Mouse (Mus musculus) embryonic facial prominence, embryonic 10.5 days (tissue): Measurements from ENCODE around the gene Cacna1d. TPM values are rescaled to one million over a fixed set of nuclear protein-coding genes. Genes with fewer than 3 reads are reported as not detected.

Experiments
- DNase-seq: peaks from one replicate; pipeline ENCODE4 v3.0.0-alpha.2; 2017; ENCODE audit warnings: low spot score
- H3K27ac ChIP-seq: fragments of 300-500 bp; sonication (generic); replicated peaks from 2 replicates; pipeline ENCODE4 v1.5.1; 2016; ENCODE audit warnings: mild to moderate bottlenecking
- H3K27me3 ChIP-seq: fragments of 300-500 bp; sonication (generic); replicated peaks from 2 replicates; pipeline ENCODE4 v1.6.1; 2016; ENCODE audit warnings: low read depth, mild to moderate bottlenecking; ENCODE audit not compliant: poor library complexity, severe bottlenecking
- H3K36me3 ChIP-seq: fragments of 300-500 bp; sonication (generic); replicated peaks from 2 replicates; pipeline ENCODE4 v1.6.1; 2016; ENCODE audit warnings: mild to moderate bottlenecking, moderate library complexity
- H3K4me1 ChIP-seq: fragments of 300-500 bp; sonication (generic); 2 replicates; pipeline ENCODE4 v1.6.1; 2016
- H3K4me3 ChIP-seq: fragments of 300-500 bp; sonication (generic); 2 replicates; pipeline ENCODE4 v1.5.1; 2016; ENCODE audit warnings: mild to moderate bottlenecking, moderate library complexity
- H3K9me3 ChIP-seq: fragments of 300-500 bp; sonication (generic); 2 replicates; pipeline ENCODE4 v1.6.1; 2016; ENCODE audit warnings: mild to moderate bottlenecking
- WGBS: fragments of 180-500 bp; shearing (Covaris S2); methylation state at CpG from one replicate; pipeline ENCODE4 v1.1.7; 2016; 5-methylcytosine and 5-hydroxymethylcytosine counted together
- polyA plus RNA-seq: library from polyadenylated mRNA; unstranded; fragments of >200 nt; fragmentation: Nextera tagmentation; extraction: Ambion mirVana; gene quantifications from 2 replicates; pipeline ENCODE4 v1.2.1, GENCODE M21; 2016

Cacna1d gene
- polyA plus RNA-seq, 1 experiment from 2014 or later, result 2.1 TPM

DNA sequence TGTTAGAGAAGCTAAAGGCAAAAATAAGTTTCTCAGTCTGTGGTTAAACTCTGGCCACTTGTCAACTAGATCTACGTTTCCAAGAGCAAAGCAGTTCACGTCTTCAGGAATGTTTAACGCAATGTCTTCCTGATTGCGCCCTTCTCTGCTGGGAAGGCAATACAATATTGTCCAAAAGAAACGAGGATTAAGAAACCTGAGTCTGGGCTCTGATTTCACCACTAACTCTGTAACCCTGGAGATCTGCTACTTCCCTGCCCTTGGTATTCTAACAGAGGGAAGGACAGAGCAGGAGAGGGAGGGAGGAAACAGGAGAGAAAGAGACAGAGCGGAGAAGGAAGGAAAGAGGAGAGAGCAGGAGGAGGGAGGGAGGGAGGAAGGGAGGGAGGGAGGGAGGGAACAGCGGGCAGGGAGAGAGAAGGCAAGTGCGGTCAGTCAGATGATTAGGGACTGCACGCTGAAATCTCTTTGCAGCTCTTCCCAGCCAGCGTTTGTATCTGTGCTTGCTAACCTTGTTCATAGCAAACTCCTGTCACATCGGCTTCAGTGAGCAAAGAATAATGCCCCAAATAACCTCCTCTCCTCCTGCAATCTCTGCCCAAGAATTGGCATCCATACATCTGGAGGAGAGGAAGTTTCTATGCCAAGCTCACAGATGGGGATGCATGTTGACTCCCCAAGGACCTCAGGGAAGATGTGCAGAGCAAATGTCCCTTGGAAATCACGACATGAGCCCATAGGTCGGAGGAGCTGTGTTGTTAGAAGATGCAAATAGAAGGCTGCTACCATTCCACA lies 35.3 kb downstream of the Cacna1d start:
- Histone ChIP-seq H3K4me1 (peaks cover 23% of the 10 kb centered on the region), H3K27ac (no peak overlapping the region), H3K4me3 (peak overlapping the region; percentile 19; the same call in 1 of the 2 replicates), H3K27me3 (peaks cover 43% of the 10 kb centered on the region), H3K9me3 (no peaks in the 10 kb centered on the region), H3K36me3 (no peaks in the 10 kb centered on the region)
- DNase-seq, result no peak
- WGBS, result 23% methylated on average over 13 of the region's 13 CpGs

GRCm38 (mm10) chr14:30439915-30440314 lies 51.3 kb downstream of the Cacna1d start:
- Histone ChIP-seq H3K4me3 (no peak overlapping the region), H3K36me3 (no peaks in the 10 kb centered on the region), H3K9me3 (0 out of 2 replicates have a peak, but pooled peaks cover 4% of the 10 kb centered on the region), H3K27me3 (no peaks in the 10 kb centered on the region), H3K4me1 (no peaks in the 10 kb centered on the region), H3K27ac (no peak overlapping the region)
- 85% methylated on average over 3 of the region's 3 CpGs for WGBS
- DNase-seq, result no peak

- no peak for DNase-seq
- H3K4me3 ChIP-seq, result no peak overlapping the region
- WGBS, result 89% methylated on average over 5 of the region's 5 CpGs
- H3K36me3 ChIP-seq, result no peaks in the 10 kb centered on the region
- no peaks in the 10 kb centered on the region for H3K27me3 ChIP-seq
- peaks cover 3% of the 10 kb centered on the region; the same call in 1 of the 2 replicates for H3K4me1 ChIP-seq
- H3K27ac ChIP-seq, result no peak overlapping the region
- 0 out of 2 replicates have a peak, but pooled peaks cover 4% of the 10 kb centered on the region for H3K9me3 ChIP-seq
Observed at GRCm38 (mm10) chr14:30435316-30435715, 55.9 kb downstream of the Cacna1d start.

DNA sequence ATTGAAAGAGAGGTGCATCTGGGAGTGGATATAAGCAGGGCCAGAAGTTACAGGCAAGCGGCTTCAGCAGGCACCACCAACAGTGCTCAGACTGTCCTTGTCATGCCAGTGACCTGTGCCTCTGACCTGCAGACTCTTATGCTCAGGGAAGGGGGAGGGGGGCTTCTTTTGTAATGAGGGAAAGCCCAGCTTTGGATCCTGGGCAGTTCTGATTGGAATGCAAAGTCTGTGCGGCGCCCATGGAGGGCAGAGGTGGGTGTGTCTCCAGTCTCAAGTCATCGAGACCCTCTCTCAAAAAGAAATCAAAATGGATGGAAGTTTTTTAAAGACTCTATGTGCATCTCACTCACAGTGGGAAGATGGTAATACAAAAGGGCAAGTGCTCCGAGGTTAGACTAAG lies 60.8 kb downstream of the Cacna1d start:
- Histone ChIP-seq H3K4me3 (no peak overlapping the region), H3K4me1 (peaks cover 20% of the 10 kb centered on the region), H3K27ac (no peak overlapping the region), H3K9me3 (no peaks in the 10 kb centered on the region), H3K36me3 (no peaks in the 10 kb centered on the region), H3K27me3 (no peaks in the 10 kb centered on the region)
- WGBS, result 68% methylated on average over 5 of the region's 5 CpGs
- no peak for DNase-seq

- WGBS, result 92% methylated on average over 9 of the region's 9 CpGs
Observed at GRCm38 (mm10) chr14:30430026-30430425, 61.2 kb downstream of the Cacna1d start.

DNA sequence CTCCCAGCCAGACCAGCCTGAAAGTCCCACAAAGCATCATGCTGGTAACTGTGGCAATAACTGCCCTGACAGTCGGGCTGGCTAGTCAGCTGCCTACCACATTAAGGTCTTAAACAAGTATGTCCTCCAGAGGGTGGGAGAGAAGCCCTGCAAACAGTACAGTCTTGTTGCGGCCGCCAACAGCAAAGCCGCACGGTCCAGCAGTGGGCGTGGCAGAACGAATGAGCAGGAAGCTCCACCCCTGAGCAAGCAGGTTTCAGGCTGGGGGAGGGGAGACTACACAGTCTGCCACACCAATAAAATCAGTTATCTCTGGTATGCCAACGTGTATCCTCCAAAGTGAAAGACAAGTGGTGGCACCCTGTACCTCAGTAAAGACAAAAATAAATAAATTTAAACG lies 61.6 kb downstream of the Cacna1d start:
- WGBS, result 68% methylated on average over 9 of the region's 9 CpGs
- Histone ChIP-seq H3K27me3 (no peaks in the 10 kb centered on the region), H3K9me3 (no peaks in the 10 kb centered on the region), H3K36me3 (no peaks in the 10 kb centered on the region), H3K27ac (no peak overlapping the region), H3K4me1 (peaks cover 20% of the 10 kb centered on the region), H3K4me3 (no peak overlapping the region)
- no peak for DNase-seq

More at GRCm38 (mm10) chr14:30430026-30430425, 61.2 kb downstream of the Cacna1d start:
- Histone ChIP-seq H3K27me3 (no peaks in the 10 kb centered on the region), H3K4me1 (peaks cover 20% of the 10 kb centered on the region), H3K4me3 (no peak overlapping the region), H3K9me3 (no peaks in the 10 kb centered on the region), H3K36me3 (no peaks in the 10 kb centered on the region), H3K27ac (no peak overlapping the region)
- no peak for DNase-seq

DNA sequence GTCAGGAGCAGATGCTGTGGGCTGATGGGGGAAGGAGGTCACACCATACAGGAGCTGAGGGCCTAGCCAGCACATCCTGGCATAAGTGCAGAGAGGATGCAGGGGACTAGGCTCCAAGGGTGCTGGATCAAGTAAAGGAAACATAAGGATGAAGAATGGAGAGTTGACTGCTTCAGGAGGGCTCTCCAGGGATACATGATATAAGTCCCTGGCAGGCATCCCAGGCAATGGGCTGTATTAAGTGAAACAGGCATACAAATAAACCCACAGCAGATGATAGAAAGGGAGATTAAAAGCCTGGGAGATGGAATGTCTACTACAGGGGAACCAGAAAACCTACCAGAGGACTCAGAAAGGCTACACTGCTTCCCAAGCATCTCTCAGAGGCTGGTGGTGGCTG lies 62.5 kb downstream of the Cacna1d start:
- no peaks in the 10 kb centered on the region for H3K27me3 ChIP-seq
- H3K36me3 ChIP-seq, result no peaks in the 10 kb centered on the region
- DNase-seq, result no peak
- H3K27ac ChIP-seq, result no peak overlapping the region
- H3K4me1 ChIP-seq, result peaks cover 20% of the 10 kb centered on the region
- no peaks in the 10 kb centered on the region for H3K9me3 ChIP-seq
- no peak overlapping the region for H3K4me3 ChIP-seq

- H3K9me3 ChIP-seq, result no peaks in the 10 kb centered on the region
- H3K4me1 ChIP-seq, result peaks cover 20% of the 10 kb centered on the region
- no peak overlapping the region for H3K27ac ChIP-seq
- 43% methylated on average over 4 of the region's 4 CpGs for whole genome bisulfite sequencing
- no peaks in the 10 kb centered on the region for H3K27me3 ChIP-seq
- DNase-seq, result no peak
- H3K4me3 ChIP-seq, result no peak overlapping the region
- no peaks in the 10 kb centered on the region for H3K36me3 ChIP-seq
Observed at GRCm38 (mm10) chr14:30425876-30426275, 65.4 kb downstream of the Cacna1d start.

GRCm38 (mm10) chr14:30425175-30425574 lies 66.1 kb downstream of the Cacna1d start:
- H3K4me3 ChIP-seq, result no peak overlapping the region
- H3K27ac ChIP-seq, result no peak overlapping the region
- peaks cover 15% of the 10 kb centered on the region for H3K4me1 ChIP-seq
- H3K27me3 ChIP-seq, result no peaks in the 10 kb centered on the region
- no peaks in the 10 kb centered on the region for H3K36me3 ChIP-seq
- WGBS, result 81% methylated on average over 6 of the region's 6 CpGs
- H3K9me3 ChIP-seq, result no peaks in the 10 kb centered on the region
- no peak for DNase-seq

- Histone ChIP-seq H3K36me3 (no peaks in the 10 kb centered on the region), H3K4me1 (peaks cover 11% of the 10 kb centered on the region), H3K9me3 (no peaks in the 10 kb centered on the region), H3K27ac (no peak overlapping the region), H3K27me3 (no peaks in the 10 kb centered on the region), H3K4me3 (no peak overlapping the region)
- no peak for DNase-seq
- WGBS, result 89% methylated on average over 4 of the region's 4 CpGs
Observed at GRCm38 (mm10) chr14:30424638-30425037, 66.6 kb downstream of the Cacna1d start.

DNA sequence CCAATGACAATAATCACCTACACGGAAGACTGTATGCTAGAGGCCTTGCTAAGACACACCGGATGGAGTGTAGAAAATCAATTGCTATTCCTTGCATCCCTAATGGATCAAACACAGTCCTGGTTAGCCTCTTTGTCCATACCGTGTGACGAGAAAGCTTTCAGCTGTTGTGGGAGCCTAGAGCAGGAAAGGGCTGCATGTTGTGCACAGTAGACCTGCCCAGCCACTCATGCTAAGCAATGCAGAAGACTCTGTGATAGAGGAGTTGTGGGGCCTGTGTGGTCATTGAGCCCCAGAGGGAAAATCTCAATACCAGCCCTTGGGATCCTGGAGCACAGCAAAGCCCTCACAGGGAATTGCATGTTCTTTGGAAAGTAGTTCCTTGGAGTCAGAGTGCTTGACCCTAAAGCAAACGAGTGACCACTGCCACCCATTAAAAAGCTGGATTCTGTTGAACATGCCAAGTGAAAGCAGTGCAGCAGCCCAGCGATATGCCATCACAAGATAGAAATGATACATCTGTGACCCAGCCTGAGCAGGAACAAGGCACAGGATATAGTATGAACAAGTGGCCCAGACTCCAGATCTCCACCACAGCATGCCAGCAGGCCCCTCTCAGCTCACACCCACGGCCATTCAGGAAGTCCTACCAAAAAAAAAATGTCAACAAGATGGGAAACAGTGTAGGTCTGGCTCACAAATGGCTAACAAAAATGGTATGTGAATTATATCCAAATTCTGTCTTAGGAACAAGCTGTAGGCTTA lies 68.7 kb downstream of the Cacna1d start:
- Histone ChIP-seq H3K4me3 (no peak overlapping the region), H3K36me3 (no peaks in the 10 kb centered on the region), H3K27me3 (no peaks in the 10 kb centered on the region), H3K27ac (no peak overlapping the region), H3K9me3 (no peaks in the 10 kb centered on the region), H3K4me1 (peaks cover 7% of the 10 kb centered on the region)
- 89% methylated on average over 7 of the region's 7 CpGs for WGBS
- DNase-seq, result no peak

DNA sequence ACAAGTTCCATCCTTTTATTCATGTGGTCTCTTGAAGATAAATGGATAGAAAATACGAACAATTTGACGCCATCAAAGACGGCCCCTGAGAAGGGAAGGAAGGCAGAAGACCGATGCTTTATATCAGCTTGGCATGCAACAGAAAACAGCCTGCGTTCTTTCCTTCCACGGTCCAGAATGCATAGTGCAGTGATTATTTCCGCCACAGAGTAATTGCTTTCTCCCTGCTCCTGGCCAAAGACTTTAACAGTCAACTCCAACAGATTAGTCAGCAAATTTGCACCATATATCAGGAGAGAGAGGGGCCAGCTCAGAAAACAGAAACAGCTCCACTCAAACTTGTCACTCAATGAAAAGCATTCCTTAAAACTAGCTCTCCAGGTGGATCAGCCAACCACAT lies 71.8 kb downstream of the Cacna1d start:
- Histone ChIP-seq H3K9me3 (no peaks in the 10 kb centered on the region), H3K36me3 (no peaks in the 10 kb centered on the region), H3K4me3 (no peak overlapping the region), H3K27ac (no peak overlapping the region), H3K4me1 (no peaks in the 10 kb centered on the region), H3K27me3 (no peaks in the 10 kb centered on the region)
- no peak for DNase-seq
- 83% methylated on average over 7 of the region's 7 CpGs for WGBS

DNA sequence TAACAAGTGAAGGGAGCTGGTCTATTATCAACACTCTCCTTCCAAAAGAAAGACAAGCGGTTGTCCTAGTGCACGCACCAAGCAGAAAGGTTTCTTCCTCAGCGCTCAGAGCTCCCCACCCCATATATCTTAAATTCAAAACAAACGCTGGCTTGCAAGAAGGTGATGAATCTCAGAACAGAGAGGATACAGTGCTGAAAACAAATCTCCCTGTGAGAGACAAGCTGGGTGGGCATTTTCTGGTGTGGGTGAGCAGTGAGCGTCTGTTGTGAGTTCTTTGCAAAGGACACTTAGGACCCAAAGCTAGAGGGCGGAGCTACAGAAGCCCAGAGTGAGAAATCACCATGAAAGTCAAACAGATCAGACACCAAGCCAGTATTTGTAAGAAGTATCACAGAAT lies 72.2 kb downstream of the Cacna1d start:
- 84% methylated on average over 6 of the region's 6 CpGs for WGBS
- H3K9me3 ChIP-seq, result no peaks in the 10 kb centered on the region

More for the DNA sequence above, 72.2 kb downstream of the Cacna1d start:
- Histone ChIP-seq H3K27ac (no peak overlapping the region), H3K4me1 (no peaks in the 10 kb centered on the region), H3K27me3 (no peaks in the 10 kb centered on the region), H3K36me3 (no peaks in the 10 kb centered on the region), H3K4me3 (no peak overlapping the region)
- no peak for DNase-seq
